Mouse (Mus musculus) CH12F3 (cell line): ENCODE measurements around the gene Olfr575.

Source experiments
- in situ Hi-C: fragments of 300-500 bp; cut with MboI; formaldehyde crosslinking; loops from 2 replicates; pipeline ENCODE4 v1.14.3; 2020; ENCODE audit warnings: low sequenced_read_pairs

Gene Olfr575

DNA sequence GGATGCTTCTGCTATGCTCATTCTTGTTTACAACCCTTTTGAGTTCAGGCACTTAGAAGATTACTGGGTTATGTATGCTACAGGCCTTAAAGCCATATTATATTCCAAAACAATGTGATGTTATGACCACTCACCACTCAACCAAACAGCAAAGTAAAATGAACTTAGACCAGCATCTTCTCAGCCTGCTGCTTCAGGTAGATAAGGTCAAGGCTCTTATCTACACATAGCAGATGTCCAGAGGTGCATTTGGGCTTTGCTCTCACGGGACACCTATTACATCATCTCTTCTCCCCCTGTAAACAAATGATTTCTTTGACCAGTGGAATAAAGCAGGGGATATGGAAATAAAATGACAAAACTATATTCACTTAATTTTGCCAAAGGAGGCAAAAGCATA lies at the start of gene Olfr575:
TSS of gene Olfr575 (minus strand) at position 183 of the 400 bp plus-strand sequence.
- in situ Hi-C loops, result no loop called here

DNA sequence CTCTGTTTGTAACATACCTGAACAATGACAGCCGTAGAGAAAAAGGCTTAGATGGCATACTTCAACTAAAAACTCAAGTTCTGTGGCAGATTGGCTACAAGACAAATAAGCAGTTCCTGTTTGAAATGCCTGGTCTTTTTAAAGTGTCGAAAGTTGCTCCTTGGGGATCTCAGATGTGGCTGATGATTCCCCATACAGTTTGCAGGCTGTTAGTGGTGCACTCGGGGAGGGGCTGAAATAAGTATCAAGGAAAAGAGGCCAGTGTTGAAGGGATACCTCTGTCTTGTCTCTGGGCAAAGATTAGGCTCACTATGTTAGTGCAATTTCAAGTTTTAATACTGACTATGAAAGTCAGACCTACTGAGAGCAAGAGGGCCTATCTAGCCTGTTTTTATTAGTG lies 30.6 kb upstream of the Olfr575 start, which contains the start of gene Olfr578:
TSS of gene Olfr578 (minus strand) at position 101 of the 400 bp plus-strand sequence.
- in situ Hi-C loops, result no loop called here

DNA sequence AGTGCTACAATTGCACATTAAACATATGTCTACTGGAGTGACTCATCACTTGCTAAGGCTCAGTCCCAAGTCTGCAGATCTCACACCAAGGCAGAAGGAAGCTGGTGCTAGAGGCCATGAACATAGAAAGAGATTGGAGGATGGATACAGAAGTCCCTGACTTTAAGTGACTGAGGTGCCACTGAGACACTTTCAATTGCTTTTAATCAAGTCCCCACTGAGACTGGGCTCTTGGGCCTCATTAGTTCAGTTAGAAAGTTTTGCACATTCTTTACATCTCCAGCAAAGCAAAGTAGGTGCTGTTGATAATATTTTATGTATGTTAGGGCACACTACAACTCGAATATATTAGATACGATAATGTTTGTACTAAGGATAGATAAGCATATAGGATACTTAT lies 17.3 kb upstream of the Olfr575 start, which contains the start of gene Olfr577:
TSS of gene Olfr577 (minus strand) at position 101 of the 400 bp plus-strand sequence.
- in situ Hi-C loops, result no loop called here

DNA sequence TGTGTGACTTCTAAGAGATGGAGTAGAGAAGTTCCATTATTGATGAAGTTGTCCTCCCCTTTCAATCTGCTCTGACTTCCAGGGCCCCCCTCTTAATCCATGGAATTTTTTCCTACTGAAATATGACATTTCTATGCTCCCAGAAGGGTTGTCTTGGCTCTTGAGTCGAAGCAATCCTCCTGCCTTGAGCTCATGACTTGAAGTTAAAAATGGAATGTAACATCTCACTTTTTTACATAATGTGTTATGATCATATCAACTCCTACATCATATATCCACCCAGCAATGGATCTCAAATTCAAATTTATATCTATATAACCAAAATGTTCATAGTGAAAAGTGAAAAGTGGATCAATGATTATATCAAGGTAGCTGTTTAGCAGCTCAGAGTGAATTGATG lies 15.8 kb upstream of the Olfr575 start:
- in situ Hi-C loops, result no loop called here

DNA sequence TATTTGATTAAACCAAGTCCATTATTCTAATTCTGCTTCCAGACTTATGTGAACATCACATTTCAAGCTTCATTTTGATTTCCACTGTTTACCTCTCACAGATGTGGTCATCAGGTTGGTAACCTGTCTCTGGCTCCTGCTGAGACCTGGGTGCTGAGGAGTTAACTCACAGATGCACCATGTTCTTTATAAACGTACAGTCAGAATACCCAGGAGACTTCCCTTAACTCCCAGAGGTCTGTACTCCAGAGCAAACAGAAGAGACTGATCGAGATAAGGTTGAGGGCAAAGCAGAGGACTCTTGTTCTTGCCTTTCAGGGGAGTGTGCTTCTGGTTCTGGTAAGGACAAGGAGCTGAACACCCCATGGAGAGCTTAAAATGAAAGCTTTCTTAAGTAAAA lies 3.8 kb upstream of the Olfr575 start, which contains the start of gene Olfr576:
TSS of gene Olfr576 (plus strand) at position 301 of the 400 bp plus-strand sequence.
- in situ Hi-C loops, result no loop called here

DNA sequence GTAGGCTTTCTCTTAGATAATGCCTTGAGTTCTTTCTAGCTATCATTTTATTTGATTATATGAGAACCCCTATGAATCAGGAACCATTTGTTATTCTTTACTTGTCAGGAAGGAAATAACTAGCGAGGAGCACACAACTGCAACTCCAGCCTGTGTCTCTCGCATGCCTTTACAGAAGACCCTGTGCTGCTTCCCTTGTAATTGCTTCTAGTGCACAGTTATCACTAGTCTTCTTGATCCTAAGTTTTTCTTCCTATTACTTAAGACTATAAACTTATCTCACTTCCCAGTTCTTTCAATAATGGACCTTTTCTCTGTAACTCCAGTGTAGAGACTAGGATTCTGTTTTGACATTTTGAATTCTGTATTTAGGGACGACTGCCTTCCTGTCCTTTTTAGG lies 438 bp downstream of the Olfr575 start:
- in situ Hi-C loops, result no loop called here

DNA sequence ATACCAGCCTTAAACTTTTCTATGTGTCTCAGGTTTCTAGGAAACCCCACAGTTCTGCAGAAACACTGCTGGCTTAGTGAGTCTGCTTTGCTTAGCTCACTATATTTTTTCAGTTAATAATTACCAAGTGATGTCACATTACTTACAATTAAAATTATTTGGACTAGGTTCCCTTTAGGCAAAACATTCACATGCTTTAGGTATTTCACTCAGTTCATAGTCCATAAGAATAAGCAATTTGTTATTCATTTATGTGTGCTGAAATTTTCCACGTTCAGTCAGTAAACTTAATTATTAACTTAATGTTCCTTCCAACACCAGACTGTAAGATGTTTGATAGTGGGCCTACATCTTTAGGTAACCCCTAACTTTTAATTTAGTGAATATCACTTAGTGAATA lies 7.8 kb downstream of the Olfr575 start:
- in situ Hi-C loops, result no loop called here

DNA sequence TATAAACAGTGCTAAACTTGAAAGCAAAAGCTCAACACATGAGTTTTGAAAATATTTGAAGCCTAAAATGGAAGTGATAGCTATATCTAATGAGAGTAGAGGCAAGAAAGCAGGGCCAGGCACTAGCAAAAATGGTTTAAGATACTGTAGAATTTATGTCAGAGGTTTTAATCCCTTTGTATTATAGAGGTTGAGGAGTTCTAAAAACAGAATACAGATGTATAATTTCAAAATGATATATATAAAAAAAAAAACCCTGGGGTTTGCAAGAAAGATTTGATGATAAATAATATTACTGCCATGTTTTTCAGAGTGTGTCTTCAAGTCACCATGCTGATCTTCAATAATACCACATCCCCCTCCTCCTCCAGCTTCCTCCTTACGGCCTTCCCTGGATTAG lies 10.4 kb downstream of the Olfr575 start, which contains the start of gene Olfr574:
TSS of gene Olfr574 (plus strand) at position 301 of the 400 bp plus-strand sequence.
- in situ Hi-C loops, result no loop called here

DNA sequence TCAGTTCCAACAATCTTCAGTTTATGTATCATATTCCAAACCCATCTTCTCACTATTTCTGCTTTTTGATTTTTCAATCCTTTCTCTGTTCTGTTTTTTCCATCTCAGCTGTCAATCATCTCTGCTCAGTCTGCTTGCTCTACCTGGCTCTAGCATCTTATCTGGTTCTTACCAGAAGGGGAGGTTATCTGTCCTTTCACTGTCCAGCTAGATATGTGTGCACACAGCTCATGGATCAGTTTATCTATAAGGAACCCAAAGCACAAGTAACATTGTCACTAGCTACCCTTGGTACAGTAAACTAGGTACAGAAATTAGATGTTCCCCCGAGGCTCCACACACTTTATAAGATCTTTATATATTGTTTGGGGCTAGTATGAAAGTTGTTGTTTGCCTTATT lies 15.2 kb downstream of the Olfr575 start:
- in situ Hi-C loops, result no loop called here

DNA sequence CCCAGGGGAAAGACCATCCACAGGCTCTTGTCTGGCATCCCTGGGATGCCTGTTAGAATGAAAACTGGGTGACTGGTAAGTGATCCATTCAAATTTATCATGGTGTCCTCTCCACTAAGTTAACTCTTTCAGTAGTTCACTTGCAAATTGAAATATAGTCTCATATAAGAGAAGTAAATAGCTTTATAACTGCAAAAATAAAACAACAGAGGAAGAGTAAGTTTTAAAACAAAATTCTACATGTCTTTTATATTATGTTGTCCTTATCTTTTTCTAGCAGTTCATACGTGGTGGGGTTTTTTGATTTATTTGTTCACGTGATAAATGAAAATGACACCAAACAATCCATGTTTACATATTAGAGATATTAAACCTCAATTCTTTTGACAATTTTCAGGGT lies 16.1 kb downstream of the Olfr575 start, which contains the start of gene Olfr573-ps1:
TSS of gene Olfr573-ps1 (minus strand) at position 101 of the 400 bp plus-strand sequence.
- in situ Hi-C loops, result no loop called here

DNA sequence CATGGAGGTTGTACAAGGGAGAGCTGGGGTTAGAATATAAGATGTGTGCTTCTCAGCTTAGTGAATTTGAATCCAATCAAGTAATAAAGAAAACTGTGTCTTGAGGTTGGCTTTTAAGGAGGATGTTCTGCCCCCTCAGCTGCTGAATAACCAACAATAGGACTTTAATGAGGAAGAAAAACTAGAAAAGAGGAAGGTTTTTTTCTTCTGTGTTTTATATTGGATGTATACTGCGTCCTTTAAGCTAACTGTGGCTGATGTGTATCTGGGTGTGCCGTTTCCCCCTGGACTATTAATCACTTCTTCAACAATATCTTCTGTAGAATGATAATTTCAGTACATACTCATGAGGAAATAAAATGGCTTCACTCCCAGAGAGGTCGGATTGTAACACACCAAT lies 31.5 kb downstream of the Olfr575 start:
- in situ Hi-C loops, result no loop called here

DNA sequence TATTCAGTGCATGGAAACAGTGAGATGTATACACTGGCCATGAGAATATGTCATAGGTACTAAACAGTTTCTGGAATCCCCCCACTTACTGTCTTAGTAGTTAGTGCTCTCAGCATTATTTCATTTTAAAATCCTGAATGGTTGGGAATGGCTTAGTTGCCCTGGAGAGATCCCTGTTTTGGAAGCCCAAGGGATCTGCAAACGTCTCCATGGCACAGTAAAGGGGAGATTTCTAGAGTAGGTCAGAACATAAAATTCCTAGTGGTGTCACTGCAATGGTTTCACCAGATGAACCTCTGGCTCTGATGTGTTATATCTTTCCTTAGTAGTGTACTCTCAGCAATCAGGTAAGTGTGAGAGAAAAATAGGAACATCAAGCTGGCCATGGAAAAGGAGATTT lies 34.5 kb downstream of the Olfr575 start, which contains the start of gene Olfr572:
TSS of gene Olfr572 (plus strand) at position 301 of the 400 bp plus-strand sequence.
- in situ Hi-C loops, result no loop called here

DNA sequence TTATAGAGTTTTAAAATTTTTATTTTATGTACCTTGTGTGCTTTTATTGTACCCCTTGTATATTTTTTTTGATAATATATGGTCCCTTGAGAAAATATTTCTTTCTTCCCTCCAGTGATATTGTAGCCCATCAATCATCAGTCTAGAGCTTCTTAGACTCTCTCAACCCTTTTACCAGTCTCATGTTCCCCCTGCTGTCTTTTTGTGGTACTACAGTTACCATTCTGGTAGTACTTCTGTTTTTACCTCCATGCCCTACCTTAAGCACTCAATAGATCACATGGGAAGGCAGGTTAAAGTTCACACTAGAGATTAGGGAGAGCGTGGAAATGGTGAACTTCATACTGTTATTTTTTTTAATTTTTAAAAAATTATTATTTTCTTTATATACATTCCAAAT lies 38.9 kb downstream of the Olfr575 start:
- in situ Hi-C loops, result loop anchor here (10.0 kb wide), 1 partner anchor 415 kb away; no protein-coding TSS in a partner anchor

DNA sequence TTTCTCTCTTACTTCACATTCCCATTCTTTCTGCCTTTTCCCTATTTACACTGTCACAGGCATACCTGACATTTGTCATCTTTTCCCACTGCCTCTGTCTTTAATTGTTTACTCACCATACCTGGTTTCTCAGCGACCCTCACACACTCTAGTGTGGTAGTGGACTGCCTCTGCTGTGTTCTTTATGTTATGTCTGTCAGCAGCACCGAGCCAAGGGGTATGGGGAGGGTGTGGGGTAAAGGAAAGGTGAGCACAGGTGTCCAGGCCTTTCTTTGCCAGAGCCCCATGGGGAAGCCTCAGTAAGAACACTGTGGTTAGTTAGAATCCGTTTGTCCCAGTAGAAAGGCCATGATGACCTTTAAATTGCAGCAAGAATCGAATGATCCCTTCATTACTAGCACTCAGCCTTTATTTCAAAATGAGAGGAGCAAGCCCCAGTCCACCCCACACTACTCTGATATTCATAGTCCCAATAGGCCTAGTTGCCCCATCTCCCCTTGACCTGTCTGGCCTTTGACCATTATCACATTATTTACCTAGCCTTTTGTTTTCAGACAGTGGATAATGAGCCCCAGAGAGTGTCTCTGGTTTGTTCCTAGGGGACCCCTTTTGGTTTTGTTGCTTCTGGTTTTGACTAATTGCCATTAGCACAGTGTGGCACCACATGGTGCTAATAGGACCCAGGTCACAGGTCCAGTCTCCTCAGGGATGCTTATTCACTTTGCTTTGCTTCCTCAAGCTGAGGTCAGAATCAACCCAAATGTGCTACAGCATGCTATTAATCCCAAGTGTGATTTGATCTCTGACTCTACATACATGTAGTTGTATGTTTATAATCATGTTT lies 41.3 kb downstream of the Olfr575 start, which contains the start of gene Olfr571:
TSS of gene Olfr571 (minus strand) at position 505 of the 844 bp plus-strand sequence.
- in situ Hi-C loops, result loop anchor here (10.0 kb wide), 1 partner anchor 412 kb away; no protein-coding TSS in a partner anchor

DNA sequence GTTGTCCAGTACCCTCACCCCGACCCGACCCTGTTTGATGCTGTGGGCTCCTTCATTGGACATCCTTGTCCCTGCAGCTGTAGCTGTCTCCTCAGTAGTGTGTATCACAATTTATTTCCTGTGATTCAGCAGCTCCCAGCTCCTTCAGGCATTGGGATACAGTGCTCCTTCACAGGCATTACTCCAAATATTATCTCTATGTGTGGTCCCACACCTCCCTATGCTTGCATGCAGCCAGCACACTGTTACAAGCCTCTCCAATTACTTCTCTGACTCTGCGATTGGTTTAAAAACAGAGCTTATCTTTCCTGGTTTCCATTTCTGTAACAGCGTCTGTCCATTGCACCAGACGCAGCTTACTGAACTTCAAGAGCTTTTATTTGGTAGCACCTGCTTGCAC lies 42.2 kb downstream of the Olfr575 start:
- in situ Hi-C loops, result loop anchor here (10.0 kb wide), 1 partner anchor 412 kb away; no protein-coding TSS in a partner anchor

DNA sequence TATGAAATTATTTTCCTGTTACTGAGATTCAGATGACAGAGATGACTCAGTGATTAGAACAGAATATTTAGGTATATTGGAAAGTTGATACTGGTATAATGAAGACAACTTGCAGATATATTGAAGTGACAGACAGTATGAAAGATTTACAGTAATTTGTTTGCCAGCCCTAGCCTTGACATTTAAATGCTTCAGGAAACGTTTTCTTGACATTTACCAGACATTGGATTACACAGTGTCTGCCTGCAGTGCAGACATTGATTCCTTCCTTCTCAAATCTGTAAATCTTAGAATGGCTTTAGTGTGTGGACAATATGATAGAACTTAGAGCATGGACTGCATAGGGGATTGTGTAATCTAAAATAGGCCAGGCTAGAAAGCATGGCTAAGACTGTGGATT lies 43.3 kb downstream of the Olfr575 start:
- in situ Hi-C loops, result loop anchor here (10.0 kb wide), 1 partner anchor 410 kb away; no protein-coding TSS in a partner anchor
